Mouse (Mus musculus): ENCODE measurements around the gene Patz1. TPM values are rescaled to one million over a fixed set of nuclear protein-coding genes. Genes with fewer than 3 reads are reported as not detected.

The Patz1 gene
- polyA plus RNA-seq, 1 experiment from 2014 or later, result 22.7 TPM

- Histone ChIP-seq H3K27ac (replicated peaks) (no peak overlapping the region), H3K36me3 (peaks cover 76% of the 10 kb centered on the region)
These were observed 21.2 kb downstream of the Patz1 start for GRCm38 (mm10) chr11:3309884-3310283.

GRCm38 (mm10) chr11:3310789-3311585 is 22.3 kb downstream of the Patz1 start:
- WGBS, result 80% methylated on average over 10 of the region's 10 CpGs
- no peak overlapping the region for H3K4me2 ChIP-seq
- H3K4me1 ChIP-seq, result peaks cover 8% of the 10 kb centered on the region
- no peak for ATAC-seq (ENCODE audit: extremely low read depth, insufficient number of reproducible peaks, low FRiP score, low TSS enrichment)
- no peak overlapping the region for H3K4me3 ChIP-seq
- H3K36me3 ChIP-seq, result peaks cover 65% of the 10 kb centered on the region
- no peaks in the 10 kb centered on the region for H3K9me3 ChIP-seq
- H3K27ac ChIP-seq (replicated peaks), result no peak overlapping the region
- H3K9ac ChIP-seq, result no peak overlapping the region
- H3K27me3 ChIP-seq (replicated peaks), result no peaks in the 10 kb centered on the region

More at GRCm38 (mm10) chr11:3309884-3310283, 21.2 kb downstream of the Patz1 start:
- no peak overlapping the region for H3K9ac ChIP-seq
- 82% methylated on average over 4 of the region's 4 CpGs for WGBS
- no peaks in the 10 kb centered on the region for H3K27me3 ChIP-seq (replicated peaks)
- ATAC-seq (ENCODE audit: extremely low read depth, insufficient number of reproducible peaks, low FRiP score, low TSS enrichment), result no peak
- no peaks in the 10 kb centered on the region for H3K9me3 ChIP-seq
- H3K4me1 ChIP-seq, result peaks cover 8% of the 10 kb centered on the region
- no peak overlapping the region for H3K4me3 ChIP-seq
- no peak overlapping the region for H3K4me2 ChIP-seq

GRCm38 (mm10) chr11:3311586-3312347 is 23.1 kb downstream of the Patz1 start:
- H3K9ac ChIP-seq, result no peak overlapping the region
- H3K9me3 ChIP-seq, result no peaks in the 10 kb centered on the region
- H3K4me2 ChIP-seq, result no peak overlapping the region
- H3K27ac ChIP-seq (replicated peaks), result no peak overlapping the region
- 82% methylated on average over 10 of the region's 10 CpGs for WGBS
- no peak overlapping the region for H3K4me3 ChIP-seq
- peaks cover 57% of the 10 kb centered on the region for H3K36me3 ChIP-seq
- H3K27me3 ChIP-seq (replicated peaks), result no peaks in the 10 kb centered on the region
- H3K4me1 ChIP-seq, result peaks cover 8% of the 10 kb centered on the region
- ATAC-seq (ENCODE audit: extremely low read depth, insufficient number of reproducible peaks, low FRiP score, low TSS enrichment), result no peak

GRCm38 (mm10) chr11:3313294-3313693 is 24.6 kb downstream of the Patz1 start:
- peaks cover 8% of the 10 kb centered on the region for H3K4me1 ChIP-seq
- no peak overlapping the region for H3K27ac ChIP-seq (replicated peaks)
- peaks cover 4% of the 10 kb centered on the region; the same call in 1 of the 2 replicates for H3K9me3 ChIP-seq
- no peak overlapping the region for H3K4me3 ChIP-seq
- no peak overlapping the region for H3K4me2 ChIP-seq
- ATAC-seq (ENCODE audit: extremely low read depth, insufficient number of reproducible peaks, low FRiP score, low TSS enrichment), result no peak
- WGBS, result 77% methylated on average over 1 of the region's 1 CpGs
- H3K9ac ChIP-seq, result no peak overlapping the region
- no peaks in the 10 kb centered on the region for H3K27me3 ChIP-seq (replicated peaks)
- H3K36me3 ChIP-seq, result peaks cover 42% of the 10 kb centered on the region

GRCm38 (mm10) chr11:3314148-3314547 is 25.5 kb downstream of the Patz1 start:
- no peak for ATAC-seq (ENCODE audit: extremely low read depth, insufficient number of reproducible peaks, low FRiP score, low TSS enrichment)
- Histone ChIP-seq H3K4me3 (no peak overlapping the region), H3K4me2 (no peak overlapping the region), H3K27me3 (replicated peaks) (no peaks in the 10 kb centered on the region), H3K27ac (replicated peaks) (no peak overlapping the region), H3K9ac (no peak overlapping the region), H3K36me3 (peaks cover 33% of the 10 kb centered on the region), H3K9me3 (peaks cover 4% of the 10 kb centered on the region; the same call in 1 of the 2 replicates), H3K4me1 (peaks cover 8% of the 10 kb centered on the region)
- 16% methylated on average over 2 of the region's 2 CpGs for WGBS

- no peaks in the 10 kb centered on the region for H3K27me3 ChIP-seq (replicated peaks)
- no peak overlapping the region for H3K4me3 ChIP-seq
- no peak overlapping the region for H3K27ac ChIP-seq (replicated peaks)
- H3K4me1 ChIP-seq, result no peaks in the 10 kb centered on the region; the same call in 1 of the 2 replicates
- H3K9ac ChIP-seq, result no peak overlapping the region
- whole genome bisulfite sequencing, result 86% methylated on average over 3 of the region's 3 CpGs
- H3K9me3 ChIP-seq, result peaks cover 4% of the 10 kb centered on the region; the same call in 1 of the 2 replicates
- no peak for ATAC-seq (ENCODE audit: extremely low read depth, insufficient number of reproducible peaks, low FRiP score, low TSS enrichment)
- no peaks in the 10 kb centered on the region for H3K36me3 ChIP-seq
- H3K4me2 ChIP-seq, result no peak overlapping the region
These were observed 29.6 kb downstream of the Patz1 start for GRCm38 (mm10) chr11:3318286-3318685.

- no peak overlapping the region for H3K4me2 ChIP-seq
- WGBS, result 73% methylated on average over 5 of the region's 5 CpGs
- no peak overlapping the region for H3K4me3 ChIP-seq
- no peaks in the 10 kb centered on the region for H3K9me3 ChIP-seq
- H3K27me3 ChIP-seq (replicated peaks), result no peaks in the 10 kb centered on the region
- ATAC-seq (ENCODE audit: extremely low read depth, insufficient number of reproducible peaks, low FRiP score, low TSS enrichment), result no peak
- peaks cover 39% of the 10 kb centered on the region for H3K4me1 ChIP-seq
- H3K27ac ChIP-seq (replicated peaks), result no peak overlapping the region
- no peak overlapping the region for H3K9ac ChIP-seq
- H3K36me3 ChIP-seq, result peaks cover 4% of the 10 kb centered on the region
These were observed 39.6 kb downstream of the Patz1 start for GRCm38 (mm10) chr11:3328271-3328670.

GRCm38 (mm10) chr11:3328806-3329775 is 40.4 kb downstream of the Patz1 start:
- Histone ChIP-seq H3K36me3 (peaks cover 10% of the 10 kb centered on the region), H3K9ac (no peak overlapping the region), H3K4me1 (peaks cover 39% of the 10 kb centered on the region), H3K4me3 (no peak overlapping the region), H3K27me3 (replicated peaks) (no peaks in the 10 kb centered on the region), H3K4me2 (peak overlapping the region; percentile 99), H3K9me3 (no peaks in the 10 kb centered on the region), H3K27ac (replicated peaks) (peak overlapping the region; percentile 78)
- no peak for ATAC-seq (ENCODE audit: extremely low read depth, insufficient number of reproducible peaks, low FRiP score, low TSS enrichment)
- WGBS, result 64% methylated on average over 11 of the region's 11 CpGs

- no peaks in the 10 kb centered on the region for H3K27me3 ChIP-seq (replicated peaks)
- peak within 1 kb of the TSS; percentile 63 for H3K4me3 ChIP-seq
- H3K4me1 ChIP-seq, result peaks cover 47% of the 10 kb centered on the region
- H3K36me3 ChIP-seq, result peaks cover 17% of the 10 kb centered on the region
- H3K9ac ChIP-seq, result peak within 1 kb of the TSS; percentile 85
- no peak for ATAC-seq (ENCODE audit: extremely low read depth, insufficient number of reproducible peaks, low FRiP score, low TSS enrichment)
- H3K9me3 ChIP-seq, result no peaks in the 10 kb centered on the region
- H3K4me2 ChIP-seq, result peak within 1 kb of the TSS; percentile 99
- H3K27ac ChIP-seq (replicated peaks), result peak within 1 kb of the TSS; percentile 78
These were observed 41.3 kb downstream of the Patz1 start, which contains the start of gene Pik3ip1 for GRCm38 (mm10) chr11:3329891-3330451. Gene Pik3ip1, plus strand, starts transcription at chr11:3330401.

- Histone ChIP-seq H3K4me3 (peak overlapping the region; percentile 63), H3K9me3 (no peaks in the 10 kb centered on the region), H3K27ac (replicated peaks) (peak overlapping the region; percentile 78), H3K4me2 (peak overlapping the region; percentile 99), H3K4me1 (peaks cover 53% of the 10 kb centered on the region), H3K36me3 (peaks cover 17% of the 10 kb centered on the region), H3K9ac (peak overlapping the region; percentile 85), H3K27me3 (replicated peaks) (no peaks in the 10 kb centered on the region)
- WGBS, result 2% methylated on average over 9 of the region's 9 CpGs
- ATAC-seq (ENCODE audit: extremely low read depth, insufficient number of reproducible peaks, low FRiP score, low TSS enrichment), result no peak
These were observed 41.9 kb downstream of the Patz1 start for GRCm38 (mm10) chr11:3330566-3330965.
